Mouse (Mus musculus) forebrain, embryonic 15.5 days (tissue): ENCODE measurements around the gene Rftn1. TPM values are rescaled to one million over a fixed set of nuclear protein-coding genes. Genes with fewer than 3 reads are reported as not detected.
"Not testable (repeated sequence)": the region's sequence is repeated elsewhere in the genome, so short reads cannot be mapped to it uniquely, and the experiment has no call there.

Experiments
- ATAC-seq: fragments of 200-750 bp; cut with Nextera tagmentation; replicated peaks from 2 replicates; pipeline ENCODE4 v1.8.0; 2017; ENCODE audit warnings: mild to moderate bottlenecking, moderate TSS enrichment, moderate library complexity
- H3K27ac ChIP-seq: fragments of 300-500 bp; sonication (generic); replicated peaks from 2 replicates; pipeline ENCODE4 v1.5.1; 2015; ENCODE audit warnings: mild to moderate bottlenecking, inconsistent platforms
- H3K27me3 ChIP-seq: fragments of 300-500 bp; sonication (generic); 2 replicates; pipeline ENCODE4 v1.6.1; 2015; ENCODE audit warnings: inconsistent platforms
- H3K36me3 ChIP-seq: fragments of 300-500 bp; sonication (generic); 2 replicates; pipeline ENCODE4 v1.6.1; 2015; ENCODE audit warnings: mild to moderate bottlenecking, inconsistent platforms
- H3K4me1 ChIP-seq: fragments of 300-500 bp; sonication (generic); 2 replicates; pipeline ENCODE4 v1.6.1; 2015; ENCODE audit warnings: inconsistent platforms
- H3K4me2 ChIP-seq: fragments of 300-500 bp; sonication (generic); replicated peaks from 2 replicates; pipeline ENCODE4 v1.6.1; 2015; ENCODE audit warnings: mild to moderate bottlenecking, inconsistent platforms
- H3K4me3 ChIP-seq: fragments of 300-500 bp; sonication (generic); 2 replicates; pipeline ENCODE4 v1.5.1; 2015; ENCODE audit warnings: mild to moderate bottlenecking, inconsistent platforms
- H3K9ac ChIP-seq: fragments of 300-500 bp; sonication (generic); replicated peaks from 2 replicates; pipeline ENCODE4 v1.6.1; 2015; ENCODE audit warnings: mild to moderate bottlenecking, inconsistent platforms
- H3K9me3 ChIP-seq: fragments of 300-500 bp; sonication (generic); 2 replicates; pipeline ENCODE4 v1.6.1; 2016; ENCODE audit warnings: inconsistent platforms
- WGBS: fragments of 180-500 bp; shearing (Covaris S2); methylation state at CpG from one replicate; pipeline ENCODE4 v1.1.7; 2015; ENCODE audit warnings: mixed read lengths; 5-methylcytosine and 5-hydroxymethylcytosine counted together
- polyA plus RNA-seq: library from polyadenylated mRNA; unstranded; fragments of >200 nt; fragmentation: Nextera tagmentation; extraction: Ambion mirVana; gene quantifications from 2 replicates; pipeline ENCODE4 v1.2.1, GENCODE M21; 2015

The Rftn1 gene
- polyA plus RNA-seq, 1 experiment from 2014 or later = 23.6 TPM

DNA sequence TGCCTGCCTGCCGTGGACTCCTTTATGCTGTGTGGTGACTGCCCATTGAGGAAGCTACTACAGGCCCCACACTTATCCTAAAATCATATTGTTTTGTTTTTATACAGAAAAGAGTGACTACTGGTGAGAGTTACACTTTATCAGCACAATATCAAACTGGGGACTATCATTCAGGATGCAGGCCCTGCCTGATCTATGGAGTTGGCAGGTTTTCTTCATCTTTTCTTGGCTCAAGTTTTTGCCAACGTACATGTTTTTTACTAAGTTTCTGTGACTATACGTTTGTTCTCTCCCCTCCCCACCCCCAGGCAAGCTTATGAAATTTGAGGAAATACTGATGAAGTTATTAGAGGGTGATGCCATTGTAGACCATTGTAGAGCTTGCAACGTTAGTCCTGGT lies 27.5 kb upstream of the Rftn1 start:
- no peak for ATAC-seq
- Histone ChIP-seq H3K9me3 (no peaks in the 10 kb centered on the region), H3K4me2 (no peak overlapping the region), H3K27ac (no peak overlapping the region), H3K36me3 (no peaks in the 10 kb centered on the region), H3K9ac (no peak overlapping the region), H3K4me1 (peaks cover 7% of the 10 kb centered on the region; the same call in 1 of the 2 replicates), H3K27me3 (no peaks in the 10 kb centered on the region), H3K4me3 (no peak overlapping the region)
- WGBS = 60% methylated on average over 4 of the region's 4 CpGs

DNA sequence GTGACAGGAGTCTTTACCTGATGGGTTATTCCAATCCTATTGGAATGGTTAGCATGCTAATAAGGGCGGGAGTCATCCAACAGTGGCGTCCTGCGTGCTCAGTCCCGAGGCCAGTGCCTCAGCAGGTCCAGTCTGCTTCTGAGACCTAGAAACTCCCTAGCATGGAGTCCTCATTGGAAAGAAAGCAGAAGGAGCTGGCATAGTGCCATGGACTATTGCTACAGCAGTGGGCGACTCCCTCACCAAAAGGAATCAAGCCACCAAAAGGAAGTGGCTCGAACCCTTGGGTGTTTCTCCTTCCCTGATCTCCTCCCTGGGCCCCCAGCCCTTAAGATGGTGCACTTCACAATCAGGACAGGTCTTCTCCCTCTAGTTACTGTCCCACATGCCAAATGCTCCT lies 24.6 kb upstream of the Rftn1 start:
- Histone ChIP-seq H3K4me1 (peaks cover 7% of the 10 kb centered on the region; the same call in 1 of the 2 replicates), H3K9ac (no peak overlapping the region), H3K4me2 (no peak overlapping the region), H3K27ac (no peak overlapping the region), H3K36me3 (no peaks in the 10 kb centered on the region), H3K27me3 (no peaks in the 10 kb centered on the region), H3K9me3 (no peaks in the 10 kb centered on the region), H3K4me3 (no peak overlapping the region)
- ATAC-seq = no peak
- 89% methylated on average over 6 of the region's 6 CpGs for WGBS

DNA sequence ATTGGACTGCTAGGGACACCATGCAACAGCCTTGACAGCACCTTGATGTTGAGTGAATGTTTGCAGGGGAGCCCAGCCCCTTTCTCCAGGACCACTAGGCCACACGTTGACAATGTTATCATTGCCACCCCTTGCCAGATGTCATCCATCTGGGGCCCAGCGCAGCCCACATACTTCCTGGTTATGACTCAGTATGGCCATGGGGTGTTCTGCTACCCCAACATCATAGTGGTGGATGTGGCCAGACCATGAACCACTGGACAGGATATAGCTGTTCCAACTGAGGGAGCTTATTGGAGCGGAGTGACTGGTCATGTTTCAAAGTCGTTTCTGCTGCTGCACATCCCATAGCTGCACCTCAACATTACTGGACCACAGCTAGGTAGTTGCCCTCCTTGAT lies 22.6 kb upstream of the Rftn1 start:
- 92% methylated on average over 4 of the region's 4 CpGs for whole genome bisulfite sequencing
- Histone ChIP-seq H3K27me3 (no peaks in the 10 kb centered on the region), H3K4me2 (no peak overlapping the region), H3K4me3 (no peak overlapping the region), H3K4me1 (no peaks in the 10 kb centered on the region), H3K9me3 (no peaks in the 10 kb centered on the region), H3K27ac (no peak overlapping the region), H3K9ac (no peak overlapping the region), H3K36me3 (no peaks in the 10 kb centered on the region)
- no peak for ATAC-seq

DNA sequence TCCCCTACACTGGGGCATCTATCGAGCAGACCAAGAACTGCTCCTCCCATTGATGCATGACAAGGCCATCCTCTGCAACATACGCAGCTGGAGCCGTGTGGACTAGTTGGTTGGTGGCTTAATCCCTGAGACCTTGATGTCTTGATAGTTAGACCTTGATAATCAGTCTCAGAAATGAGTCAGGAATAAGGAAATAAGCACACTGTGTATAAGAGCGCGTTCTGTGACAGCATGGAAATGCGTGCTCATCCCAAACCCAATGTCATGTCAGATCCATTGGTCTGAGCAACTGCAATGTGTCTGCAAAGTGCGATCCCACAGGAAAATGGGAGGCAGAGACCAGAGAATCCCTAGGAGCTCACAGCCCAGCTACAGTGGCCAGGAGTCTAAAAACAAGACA lies 21.3 kb upstream of the Rftn1 start:
- no peak for ATAC-seq
- H3K4me1 ChIP-seq = no peaks in the 10 kb centered on the region
- no peak overlapping the region for H3K27ac ChIP-seq
- 95% methylated on average over 7 of the region's 7 CpGs for WGBS
- no peaks in the 10 kb centered on the region for H3K36me3 ChIP-seq
- H3K9ac ChIP-seq = no peak overlapping the region
- H3K4me3 ChIP-seq = no peak overlapping the region
- H3K9me3 ChIP-seq = no peaks in the 10 kb centered on the region
- H3K4me2 ChIP-seq = no peak overlapping the region
- no peaks in the 10 kb centered on the region for H3K27me3 ChIP-seq

DNA sequence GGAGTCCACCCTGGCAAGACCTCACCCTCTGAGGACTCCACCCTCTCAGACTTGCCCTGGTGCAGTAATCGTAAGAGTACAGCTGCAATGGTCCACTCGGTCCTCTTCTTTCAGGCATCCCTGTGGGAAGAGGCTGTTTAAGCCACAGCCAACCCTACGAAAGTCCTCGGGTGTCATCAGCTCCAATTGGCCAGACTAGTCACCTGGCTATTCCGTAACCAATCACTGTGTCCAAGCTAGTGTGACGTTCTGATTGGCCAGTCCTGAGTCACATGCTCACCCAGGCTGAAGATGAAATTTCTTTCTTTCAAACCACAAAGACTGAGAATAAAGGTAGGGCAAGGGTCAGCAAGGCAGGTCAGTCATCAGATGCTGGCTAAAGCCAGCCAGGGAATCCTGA lies 19.4 kb upstream of the Rftn1 start:
- no peak overlapping the region for H3K27ac ChIP-seq

DNA sequence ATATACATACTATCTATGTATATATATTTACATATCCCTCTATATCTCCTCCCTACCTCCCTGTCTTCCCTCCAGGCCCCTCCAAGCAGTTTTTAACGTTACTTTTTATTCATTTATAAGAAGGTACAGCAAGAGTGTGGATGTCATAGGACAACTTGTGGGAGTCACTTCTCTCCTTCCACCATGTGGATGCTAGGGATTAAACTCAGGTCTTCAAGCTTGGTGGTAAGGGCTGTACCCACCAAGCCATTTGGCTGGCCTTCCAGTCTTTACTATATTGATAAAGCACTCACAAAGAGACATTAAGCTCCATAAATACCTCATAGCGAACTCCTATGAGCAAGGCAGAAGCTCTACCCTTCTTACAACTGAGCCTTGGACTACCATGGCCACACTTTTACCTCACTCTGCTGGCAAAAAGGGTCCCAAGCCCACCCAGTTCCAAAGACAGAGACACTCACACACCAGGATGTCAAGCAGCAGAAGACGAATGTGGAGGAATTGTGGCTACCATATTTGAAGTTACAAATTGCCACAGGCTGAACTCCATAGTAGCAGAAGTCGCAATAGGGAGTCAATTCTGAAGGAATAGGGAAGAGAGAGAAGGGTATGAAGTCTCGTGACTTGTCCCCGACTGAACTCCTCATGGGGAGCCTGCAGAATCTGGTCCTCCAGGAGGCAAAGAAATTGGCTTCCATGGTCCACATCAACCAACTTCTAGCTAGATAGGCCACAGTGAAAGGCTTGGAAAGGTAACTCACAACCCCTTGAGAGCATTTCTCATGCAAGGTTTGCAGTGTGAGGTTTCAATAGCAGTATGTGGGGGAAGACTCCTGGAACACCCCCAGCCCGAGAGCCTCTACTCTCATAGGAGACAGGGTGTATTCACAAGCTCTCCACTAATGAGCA lies 17.9 kb upstream of the Rftn1 start:
- Histone ChIP-seq H3K9ac (no peak overlapping the region), H3K9me3 (no peaks in the 10 kb centered on the region), H3K4me2 (no peak overlapping the region), H3K4me1 (no peaks in the 10 kb centered on the region), H3K4me3 (no peak overlapping the region), H3K36me3 (no peaks in the 10 kb centered on the region), H3K27ac (no peak overlapping the region), H3K27me3 (no peaks in the 10 kb centered on the region)
- WGBS = 88% methylated on average over 7 of the region's 7 CpGs
- no peak for ATAC-seq

More for the DNA sequence above, 19.4 kb upstream of the Rftn1 start:
- WGBS = 95% methylated on average over 6 of the region's 6 CpGs
- Histone ChIP-seq H3K9ac (no peak overlapping the region), H3K36me3 (no peaks in the 10 kb centered on the region), H3K9me3 (no peaks in the 10 kb centered on the region), H3K27me3 (no peaks in the 10 kb centered on the region), H3K4me3 (no peak overlapping the region), H3K4me2 (no peak overlapping the region), H3K4me1 (no peaks in the 10 kb centered on the region)
- no peak for ATAC-seq

DNA sequence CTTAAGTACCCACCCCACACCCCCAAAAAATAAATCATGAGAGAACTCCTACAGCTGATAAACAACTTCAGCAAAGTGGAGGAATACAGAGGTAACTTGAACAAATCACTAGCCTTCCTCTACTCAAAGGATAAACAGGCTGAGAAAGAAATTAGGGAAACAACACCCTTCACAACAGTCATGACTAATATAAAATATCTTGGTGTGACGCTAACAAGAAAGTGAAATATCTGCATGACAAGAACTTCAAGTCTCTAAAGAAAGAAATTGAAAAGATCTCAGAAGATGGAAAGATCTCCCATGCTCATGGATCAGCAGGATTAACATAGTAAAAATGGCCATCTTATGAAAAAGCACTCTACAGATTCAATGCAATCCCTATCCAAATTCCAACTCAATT lies 15.8 kb upstream of the Rftn1 start:
- not testable (repeated sequence) for H3K36me3 ChIP-seq, H3K9ac ChIP-seq, H3K9me3 ChIP-seq, H3K27me3 ChIP-seq, ATAC-seq, H3K4me2 ChIP-seq, H3K4me3 ChIP-seq, H3K4me1 ChIP-seq, H3K27ac ChIP-seq
- WGBS = 97% methylated on average over 1 of the region's 1 CpGs

DNA sequence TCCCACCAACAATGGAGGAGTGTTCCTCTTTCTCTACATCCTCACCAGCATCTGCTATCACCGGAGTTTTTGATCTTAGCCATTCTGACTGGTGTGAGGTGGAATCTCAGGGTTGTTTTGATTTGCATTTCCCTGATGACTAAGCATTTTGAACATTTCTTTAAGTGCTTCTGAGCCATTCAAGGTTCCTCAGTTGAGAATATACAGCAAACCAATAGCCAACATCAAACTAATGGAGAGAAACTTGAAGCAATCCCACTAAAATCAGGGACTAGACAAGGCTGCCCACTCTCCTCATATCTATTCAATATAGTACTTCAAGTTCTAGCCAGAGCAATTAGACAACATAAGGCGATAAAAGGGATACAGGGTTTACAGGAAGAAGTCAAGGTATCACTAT lies 15.4 kb upstream of the Rftn1 start:
- H3K4me1 ChIP-seq, H3K9me3 ChIP-seq, H3K27ac ChIP-seq, H3K4me3 ChIP-seq, H3K27me3 ChIP-seq, H3K4me2 ChIP-seq, H3K36me3 ChIP-seq, ATAC-seq, H3K9ac ChIP-seq: not testable (repeated sequence)
- WGBS = 92% methylated on average over 2 of the region's 2 CpGs

DNA sequence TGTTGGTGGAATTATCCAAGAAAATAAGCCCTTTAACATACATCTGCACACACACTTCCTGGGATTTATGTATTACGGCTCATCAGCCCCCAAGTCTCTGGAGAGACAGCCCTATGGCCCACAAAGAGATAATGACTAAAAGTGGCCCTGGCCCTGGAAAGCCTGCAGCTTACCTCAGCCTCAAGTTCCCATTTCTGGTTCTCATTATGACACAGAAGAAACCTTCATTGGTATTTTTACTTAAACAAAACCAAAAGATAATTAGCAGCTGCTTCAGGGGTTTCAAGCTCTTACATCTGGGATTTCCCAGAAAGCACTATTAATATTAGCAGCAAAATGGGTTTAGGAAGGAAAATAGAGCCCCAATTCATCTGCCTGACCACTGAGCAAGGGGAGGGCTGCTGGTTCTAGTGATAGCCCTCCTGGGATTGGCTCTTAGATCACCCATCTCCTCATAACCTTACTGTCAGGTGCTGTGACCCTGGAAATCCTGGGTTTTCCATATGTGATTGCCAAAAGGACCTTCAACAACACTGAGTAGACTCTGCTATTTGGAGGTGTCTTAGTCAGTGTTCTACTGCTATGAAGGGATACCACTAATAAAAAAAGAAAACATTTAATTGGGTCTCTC lies 14.8 kb upstream of the Rftn1 start:
- Histone ChIP-seq H3K36me3 (no peaks in the 10 kb centered on the region), H3K4me3 (no peak overlapping the region), H3K9me3 (no peaks in the 10 kb centered on the region), H3K4me1 (no peaks in the 10 kb centered on the region), H3K27ac (no peak overlapping the region), H3K27me3 (no peaks in the 10 kb centered on the region), H3K9ac (no peak overlapping the region), H3K4me2 (no peak overlapping the region)
- ATAC-seq = no peak
- WGBS = 67% methylated on average over 1 of the region's 1 CpGs

DNA sequence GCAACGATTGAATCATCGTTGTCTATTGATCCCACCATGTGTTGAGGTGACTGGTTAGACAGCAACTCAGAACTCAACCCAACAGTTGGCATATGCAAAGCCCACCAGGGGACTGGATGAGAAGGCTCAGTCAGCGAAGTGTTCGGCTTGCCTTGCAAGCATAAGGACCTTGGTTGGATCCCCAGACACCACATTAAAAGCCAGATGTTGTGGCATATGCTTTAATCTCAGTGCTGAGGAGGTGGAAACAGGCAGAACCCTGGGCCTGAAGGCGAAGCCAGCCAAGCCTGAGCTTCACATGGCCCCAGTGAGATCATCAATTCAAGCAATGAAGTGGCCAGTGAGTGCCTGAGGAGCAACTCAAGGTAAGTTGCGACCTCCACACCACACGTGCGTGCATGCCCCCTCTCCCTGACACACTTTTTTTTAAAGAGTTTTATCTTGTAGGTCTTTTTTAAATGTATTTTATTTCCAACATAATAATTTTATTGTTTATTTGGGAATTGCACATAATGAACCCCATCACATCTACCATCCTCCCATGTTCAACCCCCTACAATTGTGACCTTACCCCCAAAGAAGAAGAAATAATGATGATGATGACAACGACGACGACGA lies 11.5 kb upstream of the Rftn1 start:
- no peaks in the 10 kb centered on the region for H3K36me3 ChIP-seq
- no peaks in the 10 kb centered on the region for H3K27me3 ChIP-seq
- H3K4me1 ChIP-seq = 0 out of 2 replicates have a peak, but pooled peaks cover 2% of the 10 kb centered on the region
- no peaks in the 10 kb centered on the region for H3K9me3 ChIP-seq
- H3K4me3 ChIP-seq = no peak overlapping the region
- no peak overlapping the region for H3K27ac ChIP-seq
- H3K9ac ChIP-seq = no peak overlapping the region
- no peak for ATAC-seq
- WGBS = 94% methylated on average over 12 of the region's 12 CpGs
- no peak overlapping the region for H3K4me2 ChIP-seq

DNA sequence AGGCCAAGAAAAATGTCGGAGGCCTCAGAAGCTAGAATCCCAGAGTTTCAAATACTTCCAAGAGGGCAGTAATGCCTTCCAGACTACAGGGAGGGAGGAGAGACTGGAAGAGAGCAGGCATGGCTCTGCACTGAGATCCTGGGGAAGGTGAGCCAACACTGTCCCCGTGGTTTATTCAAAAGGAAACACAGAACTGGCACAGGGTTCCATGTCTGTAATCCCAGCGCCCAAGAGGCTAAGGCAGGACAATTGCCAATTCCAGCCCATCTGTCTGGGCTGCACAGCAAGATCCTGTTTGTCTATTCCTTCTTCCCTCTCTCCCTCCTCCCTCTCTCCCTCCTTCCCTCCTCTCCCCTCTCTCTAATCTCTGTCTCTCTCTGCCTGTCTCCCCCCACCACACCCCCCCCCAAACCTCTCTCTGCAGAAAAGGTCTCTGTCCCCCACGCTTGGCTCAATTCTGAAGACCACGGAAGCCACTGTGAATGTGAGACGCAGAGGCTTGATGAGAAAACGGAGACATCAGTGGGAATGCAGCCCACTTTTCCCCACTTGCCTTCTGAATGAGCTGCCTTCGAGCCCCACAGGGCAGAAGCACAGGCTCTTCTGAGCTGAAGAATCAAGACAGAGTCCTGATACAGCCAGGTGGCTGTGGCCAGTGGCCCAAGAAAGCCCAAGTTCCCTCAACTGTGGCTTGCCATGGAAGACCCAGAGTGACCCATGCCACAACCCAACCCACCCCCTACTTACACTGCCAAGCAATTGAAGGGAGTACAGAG lies 8.8 kb upstream of the Rftn1 start:
- H3K4me3 ChIP-seq = no peak overlapping the region
- no peak overlapping the region for H3K4me2 ChIP-seq
- 57% methylated on average over 8 of the region's 8 CpGs for WGBS
- no peak overlapping the region for H3K27ac ChIP-seq
- 0 out of 2 replicates have a peak, but pooled peaks cover 2% of the 10 kb centered on the region for H3K4me1 ChIP-seq
- H3K9me3 ChIP-seq = no peaks in the 10 kb centered on the region
- no peaks in the 10 kb centered on the region for H3K36me3 ChIP-seq
- no peaks in the 10 kb centered on the region for H3K27me3 ChIP-seq
- H3K9ac ChIP-seq = no peak overlapping the region
- ATAC-seq = peak; percentile 51; the same call in 1 of the 2 replicates

DNA sequence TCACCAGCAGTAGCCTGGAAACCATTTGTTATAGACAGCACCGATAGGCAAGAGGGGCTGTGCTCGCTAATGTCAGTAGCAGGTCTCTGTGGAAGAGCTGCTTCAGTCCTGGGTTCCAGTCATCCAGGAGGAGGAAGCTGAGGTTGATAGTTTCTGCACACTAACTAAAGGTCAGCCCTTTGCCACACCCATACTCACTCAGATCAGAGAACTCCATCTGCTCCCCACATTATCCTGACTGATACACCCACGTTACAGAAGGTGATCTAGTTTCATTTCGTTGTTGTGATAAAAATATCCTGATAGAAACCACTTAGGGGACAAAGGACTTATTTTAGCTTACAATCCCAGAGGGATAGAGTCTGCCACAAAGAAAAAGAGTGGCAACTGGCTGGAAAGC lies 7.1 kb upstream of the Rftn1 start:
- H3K9ac ChIP-seq = no peak overlapping the region
- ATAC-seq = no peak
- H3K4me2 ChIP-seq = no peak overlapping the region
- no peaks in the 10 kb centered on the region for H3K36me3 ChIP-seq
- WGBS = 91% methylated on average over 4 of the region's 4 CpGs
- no peak overlapping the region for H3K4me3 ChIP-seq
- H3K9me3 ChIP-seq = no peaks in the 10 kb centered on the region
- H3K27me3 ChIP-seq = no peaks in the 10 kb centered on the region
- H3K4me1 ChIP-seq = peaks cover 9% of the 10 kb centered on the region; the same call in 1 of the 2 replicates
- no peak overlapping the region for H3K27ac ChIP-seq
